Mouse (Mus musculus) CD4-positive helper T cell, adult 2 months (primary cell): Measurements from ENCODE around the gene Hhatl.
A peak's percentile ranks its signal among the peaks of the same experiment; 100 is the strongest.

Source experiments
- DNase-seq: peaks from one replicate; pipeline ENCODE4 v3.0.0-alpha.2; 2012; ENCODE audit warnings: low read depth, missing footprints, low spot score

Gene Hhatl

DNA sequence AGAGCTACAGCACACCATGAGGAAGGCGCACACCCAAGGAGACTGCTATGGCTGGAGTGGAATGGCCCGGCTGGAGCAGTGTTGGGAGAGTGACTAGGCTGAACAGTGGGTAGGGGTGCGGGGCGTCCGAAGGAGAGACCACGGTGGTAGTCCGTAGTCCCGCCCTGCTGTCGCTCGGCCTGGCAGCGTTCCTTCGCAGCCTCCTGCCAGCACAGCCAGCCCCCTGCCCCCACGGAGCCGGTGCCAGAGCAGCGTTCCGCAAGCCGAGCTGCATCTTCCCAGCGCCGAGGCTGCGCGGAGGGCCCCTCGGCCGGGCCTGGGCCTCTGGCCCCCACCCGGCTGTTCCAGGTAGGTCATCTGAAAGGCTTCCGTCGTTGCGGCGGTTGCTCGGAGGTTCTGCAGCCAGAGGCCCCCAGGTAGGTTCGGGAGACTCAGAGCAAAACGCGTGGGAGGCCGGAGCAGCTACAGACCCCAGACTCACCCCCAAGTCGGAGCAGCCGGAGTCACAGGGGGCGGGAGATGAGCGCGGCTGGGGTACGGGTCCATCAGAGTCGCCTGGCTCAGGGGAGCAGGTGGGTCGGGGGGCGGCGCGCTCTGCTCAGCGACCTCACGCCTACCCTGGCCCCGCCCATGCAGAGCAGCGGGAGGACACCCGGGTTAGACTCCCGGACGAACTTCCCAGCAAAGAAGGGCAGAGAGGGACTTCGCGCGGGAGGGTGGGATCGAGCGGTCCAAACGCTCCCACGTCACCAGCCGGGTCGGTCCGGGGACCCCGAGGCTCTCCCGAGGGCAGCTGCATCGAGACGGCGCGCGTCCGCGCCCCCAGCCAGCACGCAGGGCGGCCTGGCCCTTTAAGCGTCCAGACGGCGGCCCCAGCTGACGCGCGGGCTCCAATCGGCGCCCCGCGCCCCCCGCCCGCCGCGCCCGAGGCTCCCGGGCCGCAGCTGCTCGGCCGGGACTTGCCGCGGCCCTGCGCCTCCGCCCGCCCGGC is 32.9 kb downstream of the Hhatl start, which contains the start of gene Zfp651:
Gene Zfp651, plus strand, starts transcription at position 240 of the 991 bp plus-strand sequence.
- peak; percentile 30 for DNase-seq

DNA sequence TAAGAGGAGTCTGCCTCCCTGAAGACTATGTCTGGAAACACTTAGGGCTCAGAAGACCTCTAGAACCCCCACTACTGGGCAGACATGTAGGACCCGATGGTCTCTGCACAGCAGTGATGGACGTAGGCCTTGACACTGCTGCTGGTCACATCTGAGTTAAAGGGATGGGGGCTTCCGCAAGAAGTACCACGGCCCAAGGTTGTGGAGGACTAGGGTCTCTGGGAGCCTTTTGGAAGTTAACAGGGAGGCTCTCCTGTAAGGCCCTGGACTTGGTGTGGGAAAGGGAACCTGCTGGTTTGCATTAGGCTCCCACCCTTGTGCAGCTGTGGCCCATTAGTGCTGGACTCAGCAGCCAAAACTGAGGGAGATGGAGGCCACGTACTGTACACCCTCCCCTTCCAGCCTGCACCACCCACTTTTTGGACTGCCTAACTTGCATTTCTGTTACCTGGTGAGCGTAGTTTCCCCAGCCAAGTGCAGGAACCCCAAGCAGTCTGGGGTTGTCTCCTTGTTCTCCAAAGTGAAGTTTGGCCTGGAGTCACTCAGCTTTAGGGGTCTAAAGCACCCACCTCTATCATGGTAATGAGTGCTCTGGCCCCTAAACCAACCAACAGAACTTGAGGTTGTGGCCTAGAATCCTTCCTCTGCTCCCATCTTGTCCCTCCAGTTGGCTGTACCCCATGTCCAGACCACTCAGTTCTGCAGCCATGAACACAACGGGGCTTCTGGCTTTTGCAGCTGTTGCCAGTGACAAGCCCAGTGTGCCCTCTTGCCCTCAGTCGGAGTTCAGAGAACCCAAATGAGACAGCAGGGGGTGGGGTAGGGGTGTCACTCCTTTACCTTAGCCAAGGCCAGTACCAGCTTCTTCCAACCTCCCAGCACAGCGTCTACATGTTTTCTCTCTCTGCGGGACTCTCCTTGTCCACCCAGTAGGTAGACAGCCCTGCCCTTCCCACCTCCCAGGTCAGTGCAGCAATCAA is 34.2 kb downstream of the Hhatl start:
- no peak for DNase-seq

DNA sequence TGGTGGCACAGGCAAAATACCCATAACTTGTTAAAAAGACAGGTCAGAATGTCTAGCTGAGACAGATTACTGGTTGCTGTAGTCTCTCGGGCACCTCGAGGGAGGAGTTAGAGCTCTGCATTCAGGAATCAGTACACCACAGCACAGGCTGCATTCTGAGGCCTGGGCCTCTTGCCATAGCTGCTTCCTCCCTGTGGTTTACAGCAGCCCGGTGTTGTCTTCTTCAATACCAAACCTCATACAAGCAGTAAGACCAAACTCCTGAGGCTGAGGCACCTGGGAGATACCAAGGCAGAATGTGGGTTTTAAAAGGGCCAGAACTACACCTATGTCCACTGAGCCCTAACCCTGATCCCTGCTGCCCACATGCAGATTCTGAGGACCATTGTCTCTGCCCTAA is 34.9 kb downstream of the Hhatl start:
- DNase-seq: peak; percentile 54

DNA sequence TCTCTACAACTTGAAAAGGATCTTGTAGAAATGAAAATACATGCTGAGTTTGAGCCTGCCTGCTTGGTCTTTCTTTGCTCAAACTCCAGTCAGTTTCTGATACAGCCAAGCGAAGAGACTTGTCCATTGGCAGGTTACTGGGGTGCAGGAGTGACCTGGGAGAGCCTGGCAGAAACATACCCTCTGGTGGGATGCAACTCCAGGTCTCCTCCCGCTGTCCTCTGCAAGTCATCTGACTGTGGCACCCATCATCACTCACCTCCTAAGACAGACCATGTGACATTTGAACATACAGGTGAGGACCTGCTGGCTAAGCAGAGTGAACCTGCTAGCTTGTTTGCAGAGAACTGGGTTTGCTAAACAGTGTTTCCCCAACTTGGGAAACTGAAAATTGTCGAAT is 35.5 kb downstream of the Hhatl start:
- DNase-seq: no peak

DNA sequence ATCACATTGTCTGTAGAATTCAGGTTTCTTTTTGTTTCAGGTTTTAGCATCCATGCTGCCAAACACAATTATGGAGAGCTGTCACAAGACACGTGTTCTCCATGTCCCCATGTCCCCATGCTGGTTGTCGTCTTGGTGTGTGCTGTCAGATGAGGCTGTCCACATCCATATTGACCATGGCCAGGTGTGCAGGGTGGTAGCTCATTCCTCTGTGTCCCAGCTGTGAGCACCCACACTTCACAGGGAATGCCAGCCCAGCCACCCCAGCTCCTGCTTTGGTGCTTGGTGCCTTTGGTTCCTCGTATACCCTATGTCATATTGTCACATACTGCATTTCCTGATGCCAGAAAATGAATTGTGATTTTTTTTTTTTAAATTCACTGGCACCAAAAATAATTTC is 37.7 kb downstream of the Hhatl start:
- no peak for DNase-seq

DNA sequence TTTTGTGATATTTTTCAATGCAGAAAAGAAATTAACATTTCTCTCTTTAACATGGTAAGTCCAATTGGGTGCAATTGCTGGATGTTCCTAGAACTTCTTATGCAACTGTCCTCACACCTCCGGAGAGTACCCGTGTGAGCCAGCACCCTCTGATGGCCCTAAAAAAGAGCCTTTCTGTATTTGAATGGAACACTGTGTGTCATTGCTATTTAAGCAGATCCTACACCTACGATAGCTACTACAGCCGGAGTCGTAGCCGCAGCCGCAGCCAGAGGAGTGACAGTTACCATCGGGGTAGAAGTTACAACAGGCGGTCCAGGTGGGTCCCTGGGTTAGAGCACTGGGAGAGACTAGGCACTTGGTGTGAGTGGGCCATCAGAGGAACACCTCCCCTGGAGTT is 39.5 kb downstream of the Hhatl start:
- DNase-seq: no peak

DNA sequence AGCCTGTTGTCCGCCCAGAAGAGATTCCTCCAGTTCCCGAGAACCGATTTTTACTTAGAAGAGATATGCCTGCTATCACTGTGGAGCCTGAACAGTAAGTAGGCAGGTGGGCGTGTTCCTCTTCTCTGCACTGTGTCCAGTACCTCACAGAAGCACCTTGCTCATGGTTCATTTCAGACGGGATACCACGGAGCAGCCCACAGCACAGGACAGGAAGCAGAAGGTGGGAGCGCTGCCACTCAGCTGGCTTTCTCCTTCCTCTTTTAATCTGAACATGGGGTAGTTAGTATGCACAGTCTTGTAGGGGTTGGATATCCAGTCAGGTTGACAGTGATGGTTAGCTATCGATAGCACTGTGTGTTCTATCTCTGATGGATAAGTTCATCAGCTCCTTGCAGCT is 48.3 kb downstream of the Hhatl start:
- DNase-seq: no peak

DNA sequence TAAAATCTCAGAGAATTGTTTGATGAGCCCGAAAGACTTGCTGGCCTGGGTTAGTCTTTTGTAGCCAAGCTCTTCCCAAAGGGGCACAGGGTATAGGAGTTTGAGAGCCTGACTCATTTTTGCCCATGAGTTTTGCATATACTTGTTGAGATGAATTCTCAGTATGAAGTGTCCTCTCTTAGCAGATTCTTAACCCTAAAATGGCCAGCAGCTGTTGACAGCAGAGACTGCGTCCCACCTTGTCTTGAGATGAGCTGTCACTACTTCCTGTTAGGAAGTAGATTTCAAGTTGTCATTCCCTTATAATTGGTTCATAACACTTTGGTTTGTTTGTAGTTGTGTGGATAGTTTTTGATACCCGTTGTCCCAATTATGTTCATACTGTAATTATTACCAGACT is 51.1 kb downstream of the Hhatl start:
- DNase-seq: peak; percentile 51

DNA sequence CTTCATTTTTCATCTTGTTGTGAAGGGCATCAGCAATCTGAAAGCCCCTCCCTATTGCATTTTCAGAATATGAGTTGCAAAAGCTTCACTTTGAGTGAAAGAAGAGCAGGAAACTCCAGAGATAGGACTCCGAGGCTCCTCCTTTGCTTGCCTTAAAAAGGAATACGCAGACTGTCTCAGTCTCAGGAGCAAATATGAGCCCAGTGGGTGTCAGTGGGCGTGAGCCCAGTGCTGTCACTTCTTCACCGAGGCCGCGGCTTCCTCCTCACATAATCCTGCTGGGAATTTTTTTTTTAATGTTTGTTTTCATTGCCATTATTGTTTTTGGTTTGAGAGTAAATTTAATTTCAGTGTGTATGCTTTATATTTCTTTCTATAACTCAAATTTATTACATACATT is 51.8 kb downstream of the Hhatl start:
- DNase-seq: no peak
